Mouse (Mus musculus) E14TG2a.4 (cell line): ENCODE measurements around the gene Lingo3.

Experiments used
- CTCF ChIP-seq: conservative IDR thresholded peaks from 2 replicates; pipeline ENCODE4 v1.5.1; 2014; ENCODE audit warnings: low read length
- NANOG ChIP-seq: IDR thresholded peaks from 2 replicates; pipeline ENCODE4 v1.6.1; 2014; ENCODE audit warnings: borderline replicate concordance, low read length, mixed read lengths
- POU5F1 ChIP-seq: IDR thresholded peaks from 2 replicates; pipeline ENCODE4 v1.6.1; 2014; ENCODE audit warnings: low read length, borderline replicate concordance

GRCm38 (mm10) chr10:80821991-80822390, 21.8 kb downstream of the Lingo3 start:
- peak; percentile 55 for TF ChIP-seq CTCF
- no peak for TF ChIP-seq NANOG
- no peak for TF ChIP-seq POU5F1
